Mouse (Mus musculus) embryonic facial prominence, embryonic 14.5 days (tissue): Measurements from ENCODE around the gene Tns3. TPM values are rescaled to one million over a fixed set of nuclear protein-coding genes. Genes with fewer than 3 reads are reported as not detected.
A peak's percentile ranks its signal among the peaks of the same experiment; 100 is the strongest.

Source experiments
- ATAC-seq: fragments of 200-750 bp; cut with Nextera tagmentation; 2 replicates; pipeline ENCODE4 v1.8.0; 2017; ENCODE audit warnings: low read depth, moderate number of reproducible peaks, moderate TSS enrichment
- DNase-seq: peaks from one replicate; pipeline ENCODE4 v3.0.0-alpha.2; 2015; ENCODE audit warnings: low spot score
- H3K27ac ChIP-seq: fragments of 300-500 bp; sonication (generic); replicated peaks from 2 replicates; pipeline ENCODE4 v1.5.1; 2014; ENCODE audit warnings: low read depth, mild to moderate bottlenecking, low read length, moderate library complexity
- H3K27me3 ChIP-seq: fragments of 300-500 bp; sonication (generic); replicated peaks from 2 replicates; pipeline ENCODE4 v1.6.1; 2014; ENCODE audit warnings: low read length; ENCODE audit not compliant: control insufficient read depth, insufficient read depth
- H3K36me3 ChIP-seq: fragments of 300-500 bp; sonication (generic); 2 replicates; pipeline ENCODE4 v1.6.1; 2014; ENCODE audit warnings: low read length, mixed read lengths; ENCODE audit not compliant: control insufficient read depth, insufficient read depth
- H3K4me1 ChIP-seq: fragments of 300-500 bp; sonication (generic); 2 replicates; pipeline ENCODE4 v1.6.1; 2014; ENCODE audit warnings: antibody characterized with exemption, low read length; ENCODE audit not compliant: control insufficient read depth, insufficient read depth
- H3K4me2 ChIP-seq: fragments of 300-500 bp; sonication (generic); 2 replicates; pipeline ENCODE4 v1.6.1; 2014; ENCODE audit warnings: low read depth, mild to moderate bottlenecking, low read length, moderate library complexity, mixed read lengths
- H3K4me3 ChIP-seq: fragments of 300-500 bp; sonication (generic); 2 replicates; pipeline ENCODE4 v1.5.1; 2014; ENCODE audit warnings: low read depth, mild to moderate bottlenecking, low read length
- H3K9ac ChIP-seq: fragments of 300-500 bp; sonication (generic); 2 replicates; pipeline ENCODE4 v1.6.1; 2014; ENCODE audit warnings: low read depth, mild to moderate bottlenecking, low read length, moderate library complexity, mixed read lengths
- H3K9me3 ChIP-seq: fragments of 300-500 bp; sonication (generic); 2 replicates; pipeline ENCODE4 v1.6.1; 2016; ENCODE audit warnings: low read length; ENCODE audit not compliant: control insufficient read depth
- WGBS: fragments of 180-500 bp; shearing (Covaris S2); extraction: QIAGEN DNeasy Blood & Tissue Kit; methylation state at CpG from one replicate; pipeline ENCODE4 v1.1.7; 2014; 5-methylcytosine and 5-hydroxymethylcytosine counted together
- polyA plus RNA-seq: library from polyadenylated mRNA; unstranded; fragments of >200 nt; fragmentation: Nextera tagmentation; extraction: Ambion mirVana; gene quantifications from 2 replicates; pipeline ENCODE4 v1.2.1, GENCODE M21; 2014

Gene Tns3
- polyA plus RNA-seq, 1 experiment from 2014 or later: 19.3 TPM

DNA sequence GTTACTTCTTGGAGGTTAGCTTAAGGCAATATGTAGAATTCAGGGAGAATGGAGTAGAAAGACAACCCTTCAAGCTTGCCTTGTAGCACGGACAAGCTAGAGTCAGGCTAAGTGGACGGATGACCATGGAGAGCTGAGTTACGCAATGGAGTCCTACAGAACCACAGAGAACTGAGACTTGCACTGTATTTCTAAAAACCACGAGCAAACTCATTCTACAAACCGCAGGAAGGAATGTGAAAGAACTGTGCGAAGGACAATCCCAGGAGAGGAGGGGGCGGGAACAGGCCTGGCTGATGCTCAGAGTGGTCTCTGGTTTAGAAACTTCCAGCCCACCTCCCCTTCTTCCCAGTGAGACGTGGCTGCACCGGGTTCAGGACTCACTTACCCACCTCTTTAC, 225.3 kb downstream of the Tns3 start:
- Histone ChIP-seq H3K4me1 (peaks cover 30% of the 10 kb centered on the region), H3K27me3 (no peaks in the 10 kb centered on the region), H3K4me2 (no peak overlapping the region), H3K4me3 (no peak overlapping the region), H3K27ac (peak overlapping the region; percentile 87), H3K36me3 (peaks cover 76% of the 10 kb centered on the region), H3K9ac (no peak overlapping the region), H3K9me3 (no peaks in the 10 kb centered on the region)
- DNase-seq (peak; percentile 78), ATAC-seq (peak; percentile 35; the same call in 1 of the 2 replicates)
- WGBS: 48% methylated on average over 9 of the region's 9 CpGs

DNA sequence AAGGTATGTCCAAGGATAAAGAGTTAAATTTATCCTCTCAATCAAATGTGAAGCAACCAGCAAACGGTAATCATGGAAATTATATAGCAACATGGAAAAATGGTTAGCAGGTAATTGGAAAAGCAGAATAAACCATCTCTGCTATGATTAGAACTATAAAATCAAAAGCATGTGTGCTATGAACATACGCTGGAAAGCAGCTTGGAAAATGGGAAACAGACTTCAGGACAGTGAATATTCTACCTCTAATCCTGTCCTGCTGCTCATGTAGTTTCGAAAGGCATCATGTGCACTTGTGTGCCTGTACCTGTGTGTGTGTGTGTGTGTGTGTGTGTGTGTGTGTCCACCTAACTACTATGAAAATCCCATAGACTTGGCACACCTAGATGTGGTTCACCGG, 226.1 kb downstream of the Tns3 start:
- no peaks in the 10 kb centered on the region for H3K9me3 ChIP-seq
- H3K4me2 ChIP-seq: no peak overlapping the region
- H3K27ac ChIP-seq: peak overlapping the region; percentile 87
- peaks cover 76% of the 10 kb centered on the region for H3K36me3 ChIP-seq
- H3K9ac ChIP-seq: no peak overlapping the region
- ATAC-seq: peak; percentile 51; the same call in 1 of the 2 replicates
- WGBS: 43% methylated on average over 4 of the region's 4 CpGs
- no peak overlapping the region for H3K4me3 ChIP-seq
- H3K27me3 ChIP-seq: no peaks in the 10 kb centered on the region
- peak; percentile 81 for DNase-seq
- peaks cover 30% of the 10 kb centered on the region for H3K4me1 ChIP-seq

DNA sequence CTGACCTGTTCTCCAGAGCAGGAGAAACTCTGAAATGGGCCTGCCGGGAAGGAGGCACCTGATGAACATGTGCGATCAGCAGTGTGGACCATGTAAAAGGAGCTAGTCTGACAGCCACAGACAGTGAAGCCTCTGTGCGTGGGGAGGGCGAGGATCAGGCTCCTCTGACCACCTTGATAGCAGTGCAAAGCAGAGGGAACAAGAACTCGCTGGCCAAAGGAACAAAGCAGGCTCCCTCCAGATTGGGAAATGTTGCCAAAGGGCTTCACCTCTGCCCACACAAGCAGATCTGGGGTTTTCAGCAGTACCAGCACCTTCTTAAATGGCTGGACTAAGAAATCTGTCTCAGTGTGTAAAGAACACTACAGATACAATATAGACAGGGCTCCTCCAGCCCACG, 229.2 kb downstream of the Tns3 start:
- H3K9me3 ChIP-seq: no peaks in the 10 kb centered on the region
- no peak overlapping the region for H3K9ac ChIP-seq
- H3K4me1 ChIP-seq: peaks cover 25% of the 10 kb centered on the region
- DNase-seq (no peak), ATAC-seq (no peak)
- WGBS: 94% methylated on average over 6 of the region's 6 CpGs
- peaks cover 81% of the 10 kb centered on the region for H3K36me3 ChIP-seq
- no peak overlapping the region for H3K27ac ChIP-seq
- H3K27me3 ChIP-seq: no peaks in the 10 kb centered on the region
- no peak overlapping the region for H3K4me3 ChIP-seq
- no peak overlapping the region for H3K4me2 ChIP-seq

DNA sequence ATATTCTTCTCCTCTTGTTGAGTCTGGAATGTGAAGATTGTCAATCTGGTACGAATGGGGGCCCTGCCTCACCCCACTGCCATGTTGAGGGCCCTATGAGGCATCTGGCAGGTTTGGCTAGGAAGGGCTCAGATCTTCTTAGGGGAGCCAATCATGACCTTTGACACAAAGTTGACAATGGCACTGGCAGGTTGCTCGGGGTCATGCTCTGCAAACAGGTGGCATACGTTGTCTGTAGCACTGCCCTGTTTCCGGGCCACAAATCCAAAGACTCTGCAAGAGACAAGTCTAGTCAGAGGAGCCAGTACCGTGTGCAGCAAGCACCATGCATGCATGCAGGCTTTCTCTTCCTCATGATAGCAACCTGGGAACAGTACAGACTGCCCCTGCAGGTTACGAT, 230.0 kb downstream of the Tns3 start:
- peaks cover 89% of the 10 kb centered on the region for H3K36me3 ChIP-seq
- H3K9ac ChIP-seq: no peak overlapping the region
- H3K4me2 ChIP-seq: no peak overlapping the region
- no peaks in the 10 kb centered on the region for H3K27me3 ChIP-seq
- 94% methylated on average over 6 of the region's 6 CpGs for WGBS
- no peak for ATAC-seq
- no peak overlapping the region for H3K4me3 ChIP-seq
- H3K9me3 ChIP-seq: no peaks in the 10 kb centered on the region
- H3K4me1 ChIP-seq: peaks cover 19% of the 10 kb centered on the region
- no peak for DNase-seq
- H3K27ac ChIP-seq: no peak overlapping the region

DNA sequence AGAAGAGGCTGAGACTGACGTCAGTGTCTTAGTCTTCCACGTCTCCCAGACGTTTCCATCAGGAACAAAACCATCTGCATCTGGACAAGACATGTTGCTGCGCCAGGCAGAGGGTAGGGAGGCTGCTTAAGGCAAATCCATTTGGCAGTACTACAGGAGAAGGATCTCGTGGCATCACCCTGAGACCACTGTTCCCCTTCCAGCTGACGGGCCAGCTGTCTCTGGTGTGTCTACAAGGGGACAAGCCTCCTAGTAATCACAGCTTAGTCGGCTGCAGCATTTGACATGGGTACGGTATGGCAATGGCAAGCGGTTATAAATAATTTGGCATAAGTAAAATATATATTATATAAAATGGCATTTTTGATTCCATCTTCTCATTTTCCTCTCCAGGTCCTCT, 230.9 kb downstream of the Tns3 start:
- H3K4me1 ChIP-seq: peaks cover 9% of the 10 kb centered on the region; the same call in 1 of the 2 replicates
- no peak for ATAC-seq
- no peak overlapping the region for H3K4me3 ChIP-seq
- H3K27me3 ChIP-seq: no peaks in the 10 kb centered on the region
- no peak overlapping the region for H3K4me2 ChIP-seq
- no peak overlapping the region for H3K9ac ChIP-seq
- H3K9me3 ChIP-seq: no peaks in the 10 kb centered on the region
- no peak for DNase-seq
- no peak overlapping the region for H3K27ac ChIP-seq
- H3K36me3 ChIP-seq: peaks cover 84% of the 10 kb centered on the region
- 78% methylated on average over 9 of the region's 9 CpGs for WGBS

DNA sequence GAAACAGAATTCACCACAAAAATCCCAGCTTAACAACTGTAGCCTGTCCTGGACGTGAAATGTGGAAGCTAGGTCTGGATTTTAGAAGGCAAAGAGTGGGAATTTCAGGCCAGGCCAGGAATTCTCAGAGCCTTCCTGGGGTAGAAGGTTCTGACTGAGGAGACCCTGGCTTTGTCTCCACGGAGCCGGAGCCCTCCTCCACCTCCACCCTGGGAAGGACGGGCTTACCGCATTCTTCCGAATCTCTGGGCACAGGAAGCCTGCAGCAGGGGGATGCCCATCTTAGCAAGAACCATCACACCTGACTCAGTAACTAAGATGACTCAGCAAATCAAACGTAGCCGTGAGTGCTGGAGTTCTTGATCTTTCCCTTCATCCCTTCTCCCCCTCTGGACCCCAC, 231.4 kb downstream of the Tns3 start:
- no peaks in the 10 kb centered on the region for H3K9me3 ChIP-seq
- no peak for DNase-seq

DNA sequence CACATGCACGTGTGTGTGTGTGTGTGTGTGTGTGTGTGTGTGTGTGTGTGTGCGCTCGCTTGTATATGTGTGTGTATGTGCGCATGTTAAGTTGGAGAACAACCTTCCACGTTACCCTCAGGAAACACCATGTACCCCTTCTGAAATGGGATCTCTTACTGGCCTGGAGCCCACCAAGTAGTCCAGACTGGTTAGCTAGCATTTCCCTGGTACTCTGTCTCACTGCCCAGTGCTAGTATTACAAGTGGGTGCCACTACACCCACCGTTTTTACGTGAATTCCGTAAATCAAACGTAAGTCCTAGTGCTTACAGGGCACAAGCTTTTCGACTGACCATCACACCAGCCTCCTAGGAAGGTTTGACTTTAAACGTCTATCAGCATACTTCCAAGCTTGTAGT, 236.7 kb downstream of the Tns3 start:
- no peaks in the 10 kb centered on the region for H3K27me3 ChIP-seq
- H3K4me3 ChIP-seq: no peak overlapping the region
- DNase-seq (no peak), ATAC-seq (no peak)
- 84% methylated on average over 11 of the region's 11 CpGs for WGBS
- no peak overlapping the region for H3K27ac ChIP-seq
- H3K9me3 ChIP-seq: no peaks in the 10 kb centered on the region
- 0 out of 2 replicates have a peak, but pooled peaks cover 6% of the 10 kb centered on the region for H3K4me1 ChIP-seq
- no peak overlapping the region for H3K4me2 ChIP-seq
- peaks cover 32% of the 10 kb centered on the region for H3K36me3 ChIP-seq
- H3K9ac ChIP-seq: no peak overlapping the region

More for the DNA sequence above, 231.4 kb downstream of the Tns3 start:
- Histone ChIP-seq H3K4me1 (peaks cover 4% of the 10 kb centered on the region; the same call in 1 of the 2 replicates), H3K27me3 (no peaks in the 10 kb centered on the region), H3K4me2 (no peak overlapping the region), H3K4me3 (no peak overlapping the region), H3K9ac (no peak overlapping the region), H3K36me3 (peaks cover 82% of the 10 kb centered on the region), H3K27ac (no peak overlapping the region)
- no peak for ATAC-seq
- WGBS: 87% methylated on average over 8 of the region's 8 CpGs

DNA sequence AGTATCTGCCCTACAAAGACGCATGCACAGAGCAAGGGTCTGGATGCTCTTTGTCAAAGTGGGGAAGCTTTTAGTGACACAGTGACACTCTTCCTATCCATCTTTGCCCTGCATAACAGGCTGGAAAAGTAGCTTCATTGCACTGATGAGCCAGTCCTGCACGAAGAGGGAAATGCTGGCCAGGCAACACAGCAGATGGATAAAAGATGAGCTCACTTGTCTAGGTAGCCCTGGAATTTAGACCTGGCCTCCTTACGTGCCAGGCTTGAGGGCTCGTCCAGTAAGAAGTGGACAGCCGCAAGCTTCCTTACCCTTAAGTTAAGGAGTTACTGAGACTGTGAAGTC, 239.1 kb downstream of the Tns3 start:
- Histone ChIP-seq H3K4me2 (no peak overlapping the region), H3K4me3 (no peak overlapping the region), H3K27me3 (no peaks in the 10 kb centered on the region), H3K36me3 (peaks cover 9% of the 10 kb centered on the region), H3K4me1 (0 out of 2 replicates have a peak, but pooled peaks cover 6% of the 10 kb centered on the region), H3K27ac (0 out of 2 replicates have a peak overlapping the region, but pooled peaks have one; percentile 46), H3K9me3 (no peaks in the 10 kb centered on the region), H3K9ac (no peak overlapping the region)
- DNase-seq (no peak), ATAC-seq (no peak)
- WGBS: 81% methylated on average over 5 of the region's 5 CpGs
